Mouse (Mus musculus): ENCODE measurements at regions not wholly inside any gene's neighbourhood (a gene's known extent, or its start where the extent isn't known, plus 50 kb on each side); places are given as distances from the start of the nearest gene placed in this dataset.

GRCm38 (mm10) chr13:5248671-5249391 is 612.5 kb upstream of the Klf6 start:
- TF ChIP-seq POLR2A (IDR thresholded peaks at IDR 0.05; ENCODE audit: borderline replicate concordance, extremely low read depth, insufficient read depth, insufficient read length), result no peak

DNA sequence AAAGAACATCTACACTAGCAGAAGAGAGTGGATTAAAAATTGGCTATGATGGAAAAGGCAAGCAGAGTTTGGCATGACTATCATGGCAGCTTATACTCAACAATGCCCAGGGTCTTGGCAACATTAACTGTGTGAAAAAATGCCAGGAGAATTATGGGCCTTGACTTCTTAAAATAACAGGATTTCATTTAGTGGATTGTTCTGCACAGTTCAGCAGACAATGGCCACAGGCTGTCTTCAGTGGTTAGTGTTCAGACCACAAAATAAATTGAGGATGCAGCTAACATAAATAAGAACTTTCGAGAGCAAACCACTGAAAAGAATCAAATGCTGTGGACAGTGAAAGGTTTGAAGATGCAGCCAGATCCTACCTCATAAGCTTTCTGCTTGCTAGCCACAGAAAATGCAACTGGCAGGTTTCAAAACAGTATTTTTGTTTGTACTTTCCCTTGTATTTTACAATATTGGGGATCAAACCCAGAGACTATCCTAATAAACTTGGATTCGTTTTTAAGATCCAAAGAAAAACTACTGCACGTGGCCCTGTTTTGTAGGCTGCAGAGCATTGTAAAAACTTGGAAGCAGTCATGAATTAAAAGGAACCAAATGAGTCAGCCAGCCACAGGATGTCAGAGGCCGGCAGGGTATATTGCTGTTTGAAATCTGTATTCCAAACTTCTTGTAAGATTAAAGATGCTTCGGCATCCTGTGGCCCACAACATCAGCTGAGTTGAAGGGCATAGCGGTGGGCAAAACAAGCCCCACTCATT is 603.2 kb upstream of the Klf6 start:
- Histone ChIP-seq H3K36me3 (ENCODE audit: control insufficient read depth, insufficient read depth, low read length) (no peaks in the 10 kb centered on the region), H3K9ac (ENCODE audit: low read depth, low read length, severe bottlenecking) (no peak overlapping the region), H3K9me3 (ENCODE audit: control insufficient read depth, low read length) (no peaks in the 10 kb centered on the region), H3K4me3 (replicated peaks; ENCODE audit: low read length) (no peak overlapping the region), H3K4me1 (ENCODE audit: control insufficient read depth, insufficient read depth, low read length) (no peaks in the 10 kb centered on the region), H3K27ac (replicated peaks; ENCODE audit: low read depth, low read length) (no peak overlapping the region), H3K4me2 (replicated peaks; ENCODE audit: low read depth, low read length, severe bottlenecking) (no peak overlapping the region), H3K27me3 (ENCODE audit: control insufficient read depth, insufficient read depth, low read length) (no peaks in the 10 kb centered on the region)
- no peak for DNase-seq (ENCODE audit: low spot score)
- ATAC-seq (ENCODE audit: low FRiP score, low read depth), result no peak
- WGBS, result 51% methylated on average over 6 of the region's 6 CpGs
- TF ChIP-seq POLR2A (IDR thresholded peaks at IDR 0.05; ENCODE audit: borderline replicate concordance, extremely low read depth, insufficient read depth, insufficient read length), result no peak

More at GRCm38 (mm10) chr13:5248671-5249391, 612.5 kb upstream of the Klf6 start:
- Histone ChIP-seq H3K36me3 (ENCODE audit: control insufficient read depth, insufficient read depth, low read length) (no peaks in the 10 kb centered on the region), H3K4me3 (replicated peaks; ENCODE audit: low read length) (no peak overlapping the region), H3K27ac (replicated peaks; ENCODE audit: low read depth, low read length) (no peak overlapping the region), H3K4me2 (replicated peaks; ENCODE audit: low read depth, low read length, severe bottlenecking) (no peak overlapping the region), H3K9ac (ENCODE audit: low read depth, low read length, severe bottlenecking) (no peak overlapping the region), H3K9me3 (ENCODE audit: control insufficient read depth, low read length) (no peaks in the 10 kb centered on the region), H3K4me1 (ENCODE audit: control insufficient read depth, insufficient read depth, low read length) (no peaks in the 10 kb centered on the region), H3K27me3 (ENCODE audit: control insufficient read depth, insufficient read depth, low read length) (no peaks in the 10 kb centered on the region)
- DNase-seq (ENCODE audit: low spot score) (peak; percentile 69), ATAC-seq (ENCODE audit: low FRiP score, low read depth) (peak; percentile 73)
- 54% methylated on average over 3 of the region's 3 CpGs for WGBS

- Histone ChIP-seq H3K4me1 (ENCODE audit: control insufficient read depth, insufficient read depth, low read length) (no peaks in the 10 kb centered on the region), H3K36me3 (ENCODE audit: control insufficient read depth, insufficient read depth, low read length) (no peaks in the 10 kb centered on the region), H3K4me2 (replicated peaks; ENCODE audit: low read depth, low read length, severe bottlenecking) (no peak overlapping the region), H3K4me3 (replicated peaks; ENCODE audit: low read length) (no peak overlapping the region), H3K9ac (ENCODE audit: low read depth, low read length, severe bottlenecking) (no peak overlapping the region), H3K27ac (replicated peaks; ENCODE audit: low read depth, low read length) (no peak overlapping the region), H3K27me3 (ENCODE audit: control insufficient read depth, insufficient read depth, low read length) (no peaks in the 10 kb centered on the region), H3K9me3 (ENCODE audit: control insufficient read depth, low read length) (no peaks in the 10 kb centered on the region)
- 67% methylated on average over 3 of the region's 3 CpGs for WGBS
- DNase-seq (ENCODE audit: low spot score), result no peak
- no peak for TF ChIP-seq POLR2A (IDR thresholded peaks at IDR 0.05; ENCODE audit: borderline replicate concordance, extremely low read depth, insufficient read depth, insufficient read length)
- no peak for ATAC-seq (ENCODE audit: low FRiP score, low read depth)
Observed at GRCm38 (mm10) chr13:5259760-5260159, 601.5 kb upstream of the Klf6 start.

- H3K27ac ChIP-seq (replicated peaks; ENCODE audit: low read depth, low read length), result no peak overlapping the region
- H3K36me3 ChIP-seq (ENCODE audit: control insufficient read depth, insufficient read depth, low read length), result no peaks in the 10 kb centered on the region
- H3K9ac ChIP-seq (ENCODE audit: low read depth, low read length, severe bottlenecking), result no peak overlapping the region
- H3K4me1 ChIP-seq (ENCODE audit: control insufficient read depth, insufficient read depth, low read length), result no peaks in the 10 kb centered on the region
- WGBS, result 44% methylated on average over 1 of the region's 1 CpGs
- ATAC-seq (ENCODE audit: low FRiP score, low read depth), result no peak
- no peak overlapping the region for H3K4me2 ChIP-seq (replicated peaks; ENCODE audit: low read depth, low read length, severe bottlenecking)
- TF ChIP-seq POLR2A (IDR thresholded peaks at IDR 0.05; ENCODE audit: borderline replicate concordance, extremely low read depth, insufficient read depth, insufficient read length), result no peak
- DNase-seq (ENCODE audit: low spot score), result peak; percentile 52
- no peak overlapping the region for H3K4me3 ChIP-seq (replicated peaks; ENCODE audit: low read length)
- no peaks in the 10 kb centered on the region for H3K27me3 ChIP-seq (ENCODE audit: control insufficient read depth, insufficient read depth, low read length)
- H3K9me3 ChIP-seq (ENCODE audit: control insufficient read depth, low read length), result no peaks in the 10 kb centered on the region
Observed at GRCm38 (mm10) chr13:5272506-5273192, 588.6 kb upstream of the Klf6 start.

DNA sequence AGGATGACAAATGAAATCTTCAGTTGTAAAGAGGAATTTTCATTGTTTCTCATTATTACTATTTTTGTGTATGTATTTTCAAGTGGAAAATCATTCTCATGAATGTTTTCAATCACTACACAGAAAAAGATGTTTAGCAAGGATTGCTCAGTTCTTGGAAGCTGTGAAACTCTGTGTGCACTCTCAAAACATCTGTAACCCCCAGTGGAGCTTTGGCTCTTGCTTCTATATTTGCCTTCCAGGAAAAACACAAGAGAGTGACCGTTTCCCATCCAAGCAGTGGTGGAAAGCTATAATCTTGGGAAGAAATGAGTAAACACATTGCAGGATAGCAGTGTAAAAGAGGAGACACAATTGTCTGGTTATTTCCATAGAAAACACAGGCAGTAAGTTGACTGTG is 584.7 kb upstream of the Klf6 start:
- WGBS, result 56% methylated on average over 1 of the region's 1 CpGs
- TF ChIP-seq POLR2A (IDR thresholded peaks at IDR 0.05; ENCODE audit: borderline replicate concordance, extremely low read depth, insufficient read depth, insufficient read length), result no peak
- Histone ChIP-seq H3K36me3 (ENCODE audit: control insufficient read depth, insufficient read depth, low read length) (no peaks in the 10 kb centered on the region), H3K27me3 (ENCODE audit: control insufficient read depth, insufficient read depth, low read length) (no peaks in the 10 kb centered on the region), H3K9ac (ENCODE audit: low read depth, low read length, severe bottlenecking) (no peak overlapping the region), H3K27ac (replicated peaks; ENCODE audit: low read depth, low read length) (no peak overlapping the region), H3K9me3 (ENCODE audit: control insufficient read depth, low read length) (no peaks in the 10 kb centered on the region), H3K4me3 (replicated peaks; ENCODE audit: low read length) (no peak overlapping the region), H3K4me1 (ENCODE audit: control insufficient read depth, insufficient read depth, low read length) (no peaks in the 10 kb centered on the region), H3K4me2 (replicated peaks; ENCODE audit: low read depth, low read length, severe bottlenecking) (no peak overlapping the region)
- no peak for ATAC-seq (ENCODE audit: low FRiP score, low read depth)
- peak; percentile 33 for DNase-seq (ENCODE audit: low spot score)

Data from limb, embryonic 14.5 days (tissue).